8 mouse cellular contexts compared by ENCODE assay signal in genomic region chr4:95153737-95154287, GRCm38 (mm10).
DNase-seq lines count a peak whose midpoint lies in the region; ATAC-seq and TF ChIP-seq lines count a peak whose summit lies in the region.

No protein-coding gene starts in this region.

- H3K4me1 ChIP-seq in ES-Bruce4 (ENCODE audit: control insufficient read depth, insufficient read depth, low read length), result peaks cover 2% of the 10 kb centered on the region
- peaks cover 13% of the 10 kb centered on the region for H3K4me1 ChIP-seq in intestine, postnatal 0 days (replicated peaks; ENCODE audit: control insufficient read depth, insufficient read depth, low read length)
- peaks cover 45% of the 10 kb centered on the region for H3K4me1 ChIP-seq in liver, embryonic 16.5 days (ENCODE audit: control insufficient read depth, low read depth, low read length)

- no peak for TF ChIP-seq POLR2A in ES-Bruce4 (IDR thresholded peaks at IDR 0.05; ENCODE audit: insufficient read depth, low read length)

- no peak for TF ChIP-seq CTCF in ES-Bruce4 (IDR thresholded peaks at IDR 0.05; ENCODE audit: low read depth, low read length)
- TF ChIP-seq CTCF in intestine, postnatal 0 days (IDR thresholded peaks at IDR 0.05; ENCODE audit: low read depth), result no peak

- H3K9ac ChIP-seq in ES-Bruce4 (ENCODE audit: low read depth, poor library complexity, severe bottlenecking), result peak overlapping the region; percentile 49
- no peak overlapping the region for H3K9ac ChIP-seq in intestine, postnatal 0 days (ENCODE audit: low read depth, low read length)
- no peak overlapping the region for H3K9ac ChIP-seq in liver, embryonic 16.5 days (ENCODE audit: low read depth, low read length)

- no peak overlapping the region; the same call in 1 of the 2 replicates for H3K4me2 ChIP-seq in intestine, postnatal 0 days (replicated peaks; ENCODE audit: low read depth)
- peak overlapping the region; percentile 4; the same call in 1 of the 2 replicates for H3K4me2 ChIP-seq in liver, embryonic 16.5 days (ENCODE audit: low read depth, low read length)

- 10% methylated on average over 6 of the region's 6 CpGs for WGBS in intestine, postnatal 0 days
- WGBS in liver, embryonic 16.5 days (ENCODE audit: insufficient replicate concordance), result 22% methylated on average over 6 of the region's 6 CpGs

- H3K27ac ChIP-seq in ES-Bruce4 (ENCODE audit: insufficient read depth, low read length), result peak overlapping the region; percentile 76
- H3K27ac ChIP-seq in intestine, postnatal 0 days (ENCODE audit: low read depth, low read length), result peak overlapping the region; percentile 5; the same call in 1 of the 2 replicates
- peak overlapping the region; percentile 42 for H3K27ac ChIP-seq in liver, embryonic 16.5 days (ENCODE audit: low read length)

- 0 out of 2 replicates have a peak, but pooled peaks have one; percentile 65 for TF ChIP-seq EP300 in ES-Bruce4 (IDR thresholded peaks at IDR 0.05; ENCODE audit: insufficient read depth, low read depth, low read length)

- no peaks in the 10 kb centered on the region for H3K36me3 ChIP-seq in ES-Bruce4 (ENCODE audit: control insufficient read depth, insufficient read depth, low read length, poor library complexity, severe bottlenecking)
- H3K36me3 ChIP-seq in intestine, postnatal 0 days (ENCODE audit: control insufficient read depth, insufficient read depth), result no peaks in the 10 kb centered on the region
- H3K36me3 ChIP-seq in liver, embryonic 16.5 days (ENCODE audit: control insufficient read depth, insufficient read depth), result no peaks in the 10 kb centered on the region

- DNase-seq in embryo, embryonic 10 days (ENCODE audit: low spot score), result peak; percentile 28
- DNase-seq in heart, adult 18-20 months, result peak; percentile 79 to 93
- peak; percentile 53 for DNase-seq in testis, postnatal 10 days (ENCODE audit: low spot score)
- DNase-seq in spleen, adult 12 weeks (ENCODE audit: low spot score), result no peak
- DNase-seq in spleen, postnatal 4 days (ENCODE audit: low spot score in 2 of 2), result no peak

- H3K4me3 ChIP-seq in ES-Bruce4 (ENCODE audit: low read depth, low read length), result no peak overlapping the region
- H3K4me3 ChIP-seq in intestine, postnatal 0 days (ENCODE audit: low read depth, low read length), result no peak overlapping the region
- H3K4me3 ChIP-seq in liver, embryonic 16.5 days (ENCODE audit: low read depth, low read length), result no peak overlapping the region

- no peaks in the 10 kb centered on the region for H3K27me3 ChIP-seq in ES-Bruce4 (ENCODE audit: control insufficient read depth, insufficient read depth, low read length, poor library complexity, severe bottlenecking)
- no peaks in the 10 kb centered on the region for H3K27me3 ChIP-seq in intestine, postnatal 0 days (replicated peaks; ENCODE audit: control insufficient read depth, insufficient read depth, low read length)
- no peaks in the 10 kb centered on the region for H3K27me3 ChIP-seq in liver, embryonic 16.5 days (ENCODE audit: control insufficient read depth, insufficient read depth, low read depth, low read length)

- H3K9me3 ChIP-seq in ES-Bruce4 (replicated peaks; ENCODE audit: control insufficient read depth, insufficient read depth, low read length, poor library complexity, severe bottlenecking), result no peaks in the 10 kb centered on the region
- H3K9me3 ChIP-seq in intestine, postnatal 0 days (ENCODE audit: control insufficient read depth), result no peaks in the 10 kb centered on the region
- no peaks in the 10 kb centered on the region for H3K9me3 ChIP-seq in liver, embryonic 16.5 days (replicated peaks; ENCODE audit: control insufficient read depth, low read length)

- peak; percentile 54; the same call in 1 of the 2 replicates for ATAC-seq in intestine, postnatal 0 days
- peak; percentile 64 for ATAC-seq in liver, embryonic 16.5 days (ENCODE audit: low read depth)

Comparison
In these comparisons a context has a peak if more than half of its experiments do, and no peak if none do; other contexts are left out.
1. H3K27ac ChIP-seq: peak in every context shown above with its lines; median percentile 76 in ES-Bruce4; 42 in liver, embryonic 16.5 days; 5 in intestine, postnatal 0 days.
2. DNase-seq: peak in embryo, embryonic 10 days (single experiment), heart, adult 18-20 months (2 of 2) and testis, postnatal 10 days (single experiment); none in spleen, adult 12 weeks (single experiment) and spleen, postnatal 4 days (0 of 2).